Mouse (Mus musculus) spleen, postnatal 4 days (tissue): ENCODE data around the gene Ccdc71l.

ENCODE experiments used
- DNase-seq, 2 experiments: peaks; one replicate each; pipeline ENCODE4 v3.0.0; 2022; ENCODE audit warnings: low spot score in 2 of 2

The Ccdc71l gene

DNA sequence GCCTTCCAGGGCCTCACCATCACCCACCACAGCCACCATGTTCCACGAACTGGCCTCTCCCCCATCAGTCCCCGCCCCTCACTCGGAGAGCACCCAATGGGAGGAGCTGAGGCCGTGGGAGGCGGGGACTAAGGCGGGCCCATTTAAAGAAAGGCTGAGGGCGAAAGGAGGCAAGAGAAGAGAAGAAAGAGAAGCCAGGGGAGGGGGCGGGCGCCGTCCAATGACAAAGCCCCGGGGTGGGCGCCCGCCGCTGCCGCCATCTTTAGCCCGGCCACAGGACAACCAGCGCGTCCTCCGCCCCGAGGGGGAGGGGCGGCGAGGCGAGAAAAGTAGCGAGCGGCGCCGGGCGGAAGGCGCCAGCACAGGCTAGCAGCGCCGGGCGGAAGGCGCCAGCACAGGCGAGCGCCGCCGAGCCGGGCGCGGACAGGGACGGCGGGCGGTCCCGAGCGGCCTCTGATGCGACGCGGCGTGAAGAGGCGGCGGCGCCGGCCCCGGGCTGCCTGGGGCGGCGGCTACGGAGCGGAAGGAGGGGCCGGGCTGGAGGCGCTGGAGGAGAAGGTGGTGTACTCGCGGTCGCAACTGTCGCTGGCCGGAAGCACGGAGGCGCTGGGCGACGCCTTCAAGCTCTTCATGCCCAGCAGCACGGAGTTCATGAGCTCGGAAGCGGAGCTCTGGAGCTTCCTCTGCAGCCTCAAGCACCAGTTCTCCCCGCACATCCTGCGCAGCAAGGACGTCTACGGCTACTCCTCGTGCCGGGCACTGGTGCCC is at the start of gene Ccdc71l:
Ccdc71l (plus strand) TSS at position 177 of the 768 bp plus-strand sequence.
- peak; percentile 90 to 92 for DNase-seq

DNA sequence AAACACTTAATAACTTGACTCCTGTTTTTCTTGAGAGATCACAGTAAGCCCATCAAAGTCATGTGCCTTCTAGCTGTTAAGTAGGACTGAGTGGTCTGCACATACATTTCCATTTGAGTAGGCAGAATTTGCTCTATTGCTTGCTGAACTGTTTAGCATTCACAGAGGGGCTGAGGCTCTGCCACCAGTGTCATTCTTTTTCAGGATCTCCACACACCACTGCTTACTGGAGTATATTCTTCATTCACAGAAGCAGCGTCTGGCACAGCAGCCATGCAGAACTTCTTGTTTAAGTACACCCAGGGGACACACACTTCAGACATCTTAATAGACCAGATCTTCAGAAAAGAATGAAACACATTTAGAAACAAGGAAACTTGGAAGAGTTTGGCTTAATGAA is 39.4 kb upstream of the Ccdc71l start:
- no peak for DNase-seq

DNA sequence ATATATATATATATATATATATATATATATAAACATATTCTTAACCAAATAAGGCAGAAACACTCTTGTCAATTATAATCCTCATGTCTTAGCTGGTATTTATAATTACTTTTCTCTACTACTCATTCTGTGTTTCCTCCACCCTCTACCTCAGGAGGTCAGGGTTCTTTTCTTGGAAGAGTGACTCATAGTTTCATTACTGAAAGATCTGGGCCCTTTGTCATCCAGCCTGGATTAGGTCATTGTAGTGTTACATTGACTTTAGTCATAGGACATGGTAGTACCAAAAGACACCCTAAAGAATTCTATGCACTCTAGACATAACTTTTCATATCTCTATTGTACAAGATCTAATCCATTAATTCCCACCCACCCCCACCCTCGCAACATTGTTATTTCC is 35.0 kb upstream of the Ccdc71l start:
- DNase-seq = no peak

DNA sequence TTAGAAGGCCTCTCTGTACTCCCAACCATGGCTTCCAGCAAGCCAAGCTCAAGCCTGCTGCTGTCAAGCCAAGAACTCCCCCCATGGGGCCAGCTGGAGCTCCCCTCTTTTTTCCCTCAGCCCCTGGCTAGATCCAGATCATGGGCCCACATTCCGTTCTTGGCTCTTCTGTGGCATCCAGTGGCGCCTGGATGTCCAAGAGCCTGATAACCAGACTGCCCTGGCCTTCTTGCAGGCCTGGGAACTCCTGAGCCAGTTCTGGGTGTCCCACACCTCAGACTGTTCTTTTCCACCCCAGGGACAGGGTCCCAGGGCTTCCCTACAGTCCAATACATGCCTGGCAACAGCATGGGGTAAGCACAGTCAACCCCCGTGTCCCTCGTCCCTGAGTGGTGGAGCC is 32.4 kb upstream of the Ccdc71l start:
- no peak for DNase-seq

DNA sequence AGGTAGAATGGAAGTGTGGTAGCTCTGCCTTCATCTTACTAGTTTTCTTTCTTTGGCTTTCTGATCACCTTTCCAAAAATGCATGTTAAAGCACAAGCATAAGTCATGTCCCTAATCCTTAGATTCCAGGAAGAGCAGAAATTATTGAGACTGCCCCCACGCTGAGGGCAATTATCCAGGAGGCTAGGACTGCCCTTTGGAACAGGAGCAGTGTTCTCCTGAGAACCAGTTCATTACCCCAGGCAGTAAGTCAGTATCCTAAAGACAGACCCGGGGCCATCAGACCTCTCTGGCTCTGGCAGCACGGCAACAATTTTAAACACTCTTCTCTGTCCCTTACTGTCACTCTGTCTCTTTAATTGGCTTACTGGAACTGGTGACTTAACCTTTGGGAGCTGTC is 30.0 kb upstream of the Ccdc71l start:
- DNase-seq = no peak

DNA sequence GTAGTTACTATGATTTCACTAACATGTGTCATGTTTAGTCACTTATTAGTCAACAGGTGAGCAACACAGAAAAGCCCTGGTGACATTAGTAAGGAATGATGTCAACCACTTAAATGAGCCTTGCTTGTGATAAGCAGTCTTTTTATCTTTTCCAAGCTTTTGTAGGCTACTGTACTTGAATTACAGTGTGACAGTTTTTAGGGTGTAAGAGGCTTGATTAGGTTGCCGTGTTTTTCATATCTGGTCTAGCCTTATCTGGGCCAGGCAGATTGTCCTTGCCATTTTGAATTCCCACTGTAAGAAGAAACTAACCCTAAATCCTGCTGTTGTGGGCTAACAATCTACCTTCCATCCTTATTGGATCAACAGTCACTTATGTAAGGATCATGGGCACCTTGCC is 26.6 kb upstream of the Ccdc71l start:
- no peak for DNase-seq

DNA sequence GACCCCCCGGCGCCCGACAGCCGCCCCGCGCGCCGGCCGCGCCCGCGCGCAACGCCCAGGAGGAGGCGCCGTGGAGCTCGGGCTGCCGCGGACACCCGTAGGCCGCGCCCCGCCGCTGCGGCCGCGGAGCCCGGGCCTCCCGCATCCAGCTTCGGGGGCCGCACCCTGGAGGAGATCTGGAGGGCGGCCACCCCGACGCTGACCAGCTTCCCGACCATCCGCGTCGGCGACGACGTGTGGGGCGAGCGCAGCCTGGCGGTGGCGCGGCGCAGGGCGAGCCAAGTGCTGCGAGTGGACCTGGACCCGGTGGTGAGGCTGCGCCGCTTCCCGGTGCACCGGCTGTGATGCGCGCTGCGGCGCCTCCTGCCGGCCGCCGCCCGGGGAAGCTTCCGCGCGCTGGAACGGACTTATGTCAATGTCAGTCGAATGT is 807 bp downstream of the Ccdc71l start:
- DNase-seq = peak; percentile 93 to 97

DNA sequence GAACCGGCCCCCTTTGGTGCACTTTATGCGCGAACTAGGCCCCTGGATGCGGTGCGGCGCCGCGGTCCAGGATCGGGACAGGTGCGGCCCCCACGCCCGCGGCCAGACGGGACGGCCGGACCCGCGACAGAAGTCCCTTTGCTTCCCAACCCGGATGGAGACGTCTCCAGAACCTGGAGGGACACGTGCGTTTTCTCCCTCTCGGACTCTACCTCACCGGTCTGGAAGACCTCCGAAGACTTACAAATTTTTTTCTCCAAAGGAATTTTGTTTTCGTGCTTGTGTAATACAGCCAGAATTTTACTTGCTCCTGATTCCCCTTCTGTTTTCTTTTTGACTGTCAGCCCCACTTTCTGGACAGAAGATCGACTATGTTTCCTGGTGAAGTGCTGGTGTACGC is 1.2 kb downstream of the Ccdc71l start:
- no peak for DNase-seq

DNA sequence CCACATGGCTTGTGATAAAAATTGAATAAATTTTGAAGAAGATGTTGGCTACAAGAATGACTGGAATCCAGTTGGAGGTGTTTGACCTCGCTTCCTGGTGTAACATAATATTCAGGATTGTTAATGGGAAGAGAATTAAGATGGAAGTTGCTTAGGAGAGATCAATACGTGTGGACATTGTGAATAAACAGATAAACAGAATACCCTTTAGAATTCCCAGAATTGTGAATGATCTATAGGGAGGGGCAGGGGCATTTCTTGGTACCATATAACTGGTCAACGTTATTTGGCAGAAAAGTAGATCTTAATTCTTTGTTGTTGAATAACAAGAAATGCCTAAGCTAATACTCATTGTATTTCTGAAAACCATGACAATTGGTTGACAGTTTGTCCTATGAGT is 2.0 kb downstream of the Ccdc71l start:
- no peak for DNase-seq

DNA sequence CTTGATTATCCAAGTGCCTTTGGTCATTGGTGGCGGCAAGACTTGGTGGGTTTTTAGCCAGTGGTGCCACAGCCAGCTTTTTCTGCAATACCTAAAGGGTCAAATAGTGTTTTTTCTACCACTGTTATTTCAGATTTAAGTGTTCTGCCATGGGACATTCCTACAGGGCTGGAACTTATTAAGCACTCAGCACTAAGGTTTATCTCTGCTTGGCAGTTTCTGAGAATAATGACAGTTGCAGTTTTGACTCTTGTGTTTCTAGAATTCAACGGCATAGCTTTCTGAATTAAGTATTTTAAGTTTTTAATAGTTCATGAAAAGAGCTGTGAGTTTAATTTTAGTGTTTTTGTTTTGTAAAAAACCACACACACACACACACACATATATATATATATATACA is 2.5 kb downstream of the Ccdc71l start:
- no peak for DNase-seq

DNA sequence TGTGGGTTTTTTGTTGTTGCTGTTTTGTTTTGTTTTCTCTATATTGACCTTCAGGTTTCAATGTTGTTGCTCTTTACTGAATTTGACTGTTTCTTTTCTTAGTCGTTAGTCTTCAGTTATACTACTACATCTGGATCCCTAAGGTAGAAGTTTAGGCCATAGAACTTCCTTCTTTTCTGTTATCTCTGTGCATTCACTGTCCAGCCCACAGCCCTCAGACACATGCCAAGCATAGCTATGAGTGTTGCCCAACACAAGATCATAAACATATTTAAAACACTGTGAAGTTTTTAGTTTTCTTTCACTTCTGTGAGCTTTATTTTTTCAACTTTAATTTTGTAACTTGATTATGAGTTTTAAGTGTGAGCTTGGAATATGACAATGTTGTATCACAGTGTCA is 41.0 kb downstream of the Ccdc71l start:
- no peak for DNase-seq

DNA sequence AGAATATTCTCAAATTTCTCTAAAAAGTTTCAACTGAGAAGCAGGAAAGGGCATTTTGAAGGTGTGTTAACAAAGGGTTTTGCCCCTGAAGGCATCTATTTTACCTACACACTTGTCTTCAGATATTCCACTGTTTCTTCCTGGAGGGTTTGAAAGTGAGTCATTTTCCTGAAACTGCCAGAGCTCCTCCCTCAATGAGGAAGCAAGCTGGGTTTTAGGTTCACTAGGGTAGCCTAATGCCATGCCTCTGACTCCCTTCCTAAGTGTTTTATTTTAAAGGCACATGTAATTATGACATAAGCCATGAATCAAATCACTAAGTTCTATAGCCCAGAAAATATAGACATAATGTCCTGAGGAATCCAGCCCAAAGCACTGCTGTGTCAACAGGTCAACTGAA is 49.3 kb downstream of the Ccdc71l start:
- DNase-seq = no peak

DNA sequence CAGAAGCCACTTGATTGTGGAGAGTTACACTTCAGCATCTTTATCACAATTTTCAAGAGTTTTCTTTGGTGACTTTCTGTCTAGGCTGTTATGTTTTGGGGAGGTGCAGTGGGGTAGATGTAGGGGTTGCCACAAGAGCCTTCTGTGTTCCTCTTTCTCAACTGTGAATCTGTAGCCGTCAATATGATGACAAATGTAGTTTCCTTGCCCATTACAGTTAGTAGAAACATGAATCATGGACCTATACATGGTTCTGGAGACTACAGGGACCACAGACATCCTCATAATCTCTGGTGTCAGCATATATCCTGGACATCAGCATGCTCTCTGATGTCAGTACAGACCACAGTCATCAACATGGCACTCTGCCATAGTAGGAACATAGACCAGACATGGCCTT is 52.5 kb downstream of the Ccdc71l start:
- DNase-seq = no peak
